Mouse (Mus musculus): ENCODE measurements around the gene Ctse. TPM values are rescaled to one million over a fixed set of nuclear protein-coding genes. Genes with fewer than 3 reads are reported as not detected.

Gene Ctse
- 46.8 and 56.0 TPM in 2 replicates for polyA plus RNA-seq (2014; fragmentation: Nextera tagmentation; extraction: Ambion mirVana)

DNA sequence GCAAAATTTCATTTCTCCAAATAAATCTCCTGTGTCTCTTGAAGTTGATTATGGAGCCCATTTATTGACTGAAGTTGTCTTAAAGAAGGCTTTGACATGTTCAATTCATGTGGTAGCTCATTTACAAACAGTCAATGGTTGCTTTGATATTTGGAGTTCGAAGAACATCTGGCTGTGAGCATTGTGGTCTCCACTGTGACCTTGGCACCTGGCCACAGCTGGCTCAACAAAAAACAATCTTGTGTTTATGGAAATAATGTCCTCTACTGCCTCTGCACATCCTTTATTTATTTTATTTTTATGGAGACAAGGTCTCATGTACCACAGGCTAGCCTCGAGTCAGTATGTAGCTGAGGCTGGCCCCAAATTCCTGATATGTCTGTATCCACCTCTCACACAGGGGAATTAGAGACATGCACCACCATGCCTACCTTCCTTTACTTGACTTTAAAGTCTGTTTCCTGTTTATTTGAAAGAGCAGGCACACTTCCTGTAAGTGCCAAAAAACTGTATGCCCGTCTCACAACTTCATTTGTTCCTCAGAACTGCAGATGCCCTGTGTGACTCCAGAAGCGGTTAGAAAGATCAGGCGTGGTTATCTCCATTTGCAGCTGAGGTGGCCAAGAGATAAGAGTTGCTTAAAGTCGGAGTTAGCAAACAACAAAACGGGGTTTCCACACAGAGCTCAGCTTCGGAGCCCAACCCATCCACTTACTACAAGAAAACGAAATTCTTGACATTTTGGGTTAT, at the start of gene Ctse:
Ctse (plus strand) TSS at position 516 of the 750 bp plus-strand sequence.
- H3K4me3 ChIP-seq (ENCODE audit: low read depth, low read length): no peak within 1 kb of the TSS
- H3K4me1 ChIP-seq (ENCODE audit: control insufficient read depth, insufficient read depth, low read length): no peaks in the 10 kb centered on the region
- H3K4me2 ChIP-seq (replicated peaks; ENCODE audit: low read depth, low read length): no peak within 1 kb of the TSS
- peak; percentile 37; the same call in 1 of the 2 replicates for ATAC-seq (ENCODE audit: insufficient number of reproducible peaks, insufficient read depth, low FRiP score, low read depth)
- H3K9me3 ChIP-seq (ENCODE audit: control insufficient read depth, low read depth, low read length): no peaks in the 10 kb centered on the region
- no peak within 1 kb of the TSS for H3K27ac ChIP-seq (ENCODE audit: low read length)
- H3K36me3 ChIP-seq (ENCODE audit: control insufficient read depth, insufficient read depth, low read length): no peaks in the 10 kb centered on the region
- WGBS: 58% methylated on average over 9 of the region's 9 CpGs
- no peaks in the 10 kb centered on the region for H3K27me3 ChIP-seq (ENCODE audit: control insufficient read depth, insufficient read depth, low read length)
- H3K9ac ChIP-seq (replicated peaks; ENCODE audit: low read depth, low read length): no peak within 1 kb of the TSS

DNA sequence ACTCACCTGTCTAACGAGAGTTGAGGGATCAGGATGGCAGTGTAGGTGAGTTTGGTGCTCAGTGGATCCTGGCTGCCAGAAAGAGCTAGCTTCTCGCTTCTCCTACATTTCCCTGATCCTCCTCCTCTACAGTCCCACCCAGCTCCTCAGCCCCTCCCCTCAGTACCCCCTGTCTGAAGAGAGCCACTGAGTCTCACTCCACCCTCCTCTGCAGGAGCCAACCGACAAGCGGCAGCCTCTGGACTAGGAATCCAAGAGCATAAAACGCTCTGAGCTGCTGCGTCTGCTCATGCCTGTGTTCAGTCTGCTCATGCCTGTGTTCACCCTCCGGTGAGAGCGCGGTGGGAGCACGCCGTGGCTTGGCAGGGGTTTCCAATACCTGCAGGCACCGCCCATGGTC, 39.2 kb upstream of the Ctse start, which contains the start of gene Avpr1b:
Avpr1b (plus strand) TSS at position 335 of the 400 bp plus-strand sequence.
- WGBS: 20% methylated on average over 12 of the region's 12 CpGs

GRCm38 (mm10) chr1:131600314-131600713, 37.8 kb upstream of the Ctse start:
- Histone ChIP-seq H3K36me3 (ENCODE audit: control insufficient read depth, insufficient read depth, low read length) (no peaks in the 10 kb centered on the region), H3K4me3 (ENCODE audit: low read depth, low read length) (no peak overlapping the region), H3K27ac (ENCODE audit: low read length) (no peak overlapping the region), H3K4me1 (ENCODE audit: control insufficient read depth, insufficient read depth, low read length) (no peaks in the 10 kb centered on the region), H3K9me3 (ENCODE audit: control insufficient read depth, low read depth, low read length) (no peaks in the 10 kb centered on the region), H3K27me3 (ENCODE audit: control insufficient read depth, insufficient read depth, low read length) (no peaks in the 10 kb centered on the region), H3K4me2 (replicated peaks; ENCODE audit: low read depth, low read length) (no peak overlapping the region), H3K9ac (replicated peaks; ENCODE audit: low read depth, low read length) (no peak overlapping the region)
- WGBS: 38% methylated on average over 11 of the region's 11 CpGs
- ATAC-seq (ENCODE audit: insufficient number of reproducible peaks, insufficient read depth, low FRiP score, low read depth): no peak

More for the DNA sequence above, 39.2 kb upstream of the Ctse start, which contains the start of gene Avpr1b:
- H3K4me3 ChIP-seq (ENCODE audit: low read depth, low read length): no peak within 1 kb of the TSS
- no peaks in the 10 kb centered on the region for H3K9me3 ChIP-seq (ENCODE audit: control insufficient read depth, low read depth, low read length)
- no peaks in the 10 kb centered on the region for H3K36me3 ChIP-seq (ENCODE audit: control insufficient read depth, insufficient read depth, low read length)
- H3K27me3 ChIP-seq (ENCODE audit: control insufficient read depth, insufficient read depth, low read length): no peaks in the 10 kb centered on the region
- no peak for ATAC-seq (ENCODE audit: insufficient number of reproducible peaks, insufficient read depth, low FRiP score, low read depth)
- no peaks in the 10 kb centered on the region for H3K4me1 ChIP-seq (ENCODE audit: control insufficient read depth, insufficient read depth, low read length)
- H3K4me2 ChIP-seq (replicated peaks; ENCODE audit: low read depth, low read length): 0 out of 2 replicates have a peak within 1 kb of the TSS, but pooled peaks have one; percentile 7
- no peak within 1 kb of the TSS; the same call in 1 of the 2 replicates for H3K9ac ChIP-seq (replicated peaks; ENCODE audit: low read depth, low read length)
- no peak within 1 kb of the TSS for H3K27ac ChIP-seq (ENCODE audit: low read length)

GRCm38 (mm10) chr1:131606719-131607118, 31.4 kb upstream of the Ctse start:
- 65% methylated on average over 2 of the region's 2 CpGs for WGBS
- Histone ChIP-seq H3K9ac (replicated peaks; ENCODE audit: low read depth, low read length) (no peak overlapping the region), H3K27me3 (ENCODE audit: control insufficient read depth, insufficient read depth, low read length) (no peaks in the 10 kb centered on the region), H3K4me1 (ENCODE audit: control insufficient read depth, insufficient read depth, low read length) (no peaks in the 10 kb centered on the region), H3K4me3 (ENCODE audit: low read depth, low read length) (no peak overlapping the region), H3K27ac (ENCODE audit: low read length) (no peak overlapping the region), H3K36me3 (ENCODE audit: control insufficient read depth, insufficient read depth, low read length) (no peaks in the 10 kb centered on the region), H3K4me2 (replicated peaks; ENCODE audit: low read depth, low read length) (no peak overlapping the region), H3K9me3 (ENCODE audit: control insufficient read depth, low read depth, low read length) (no peaks in the 10 kb centered on the region)
- ATAC-seq (ENCODE audit: insufficient number of reproducible peaks, insufficient read depth, low FRiP score, low read depth): no peak

DNA sequence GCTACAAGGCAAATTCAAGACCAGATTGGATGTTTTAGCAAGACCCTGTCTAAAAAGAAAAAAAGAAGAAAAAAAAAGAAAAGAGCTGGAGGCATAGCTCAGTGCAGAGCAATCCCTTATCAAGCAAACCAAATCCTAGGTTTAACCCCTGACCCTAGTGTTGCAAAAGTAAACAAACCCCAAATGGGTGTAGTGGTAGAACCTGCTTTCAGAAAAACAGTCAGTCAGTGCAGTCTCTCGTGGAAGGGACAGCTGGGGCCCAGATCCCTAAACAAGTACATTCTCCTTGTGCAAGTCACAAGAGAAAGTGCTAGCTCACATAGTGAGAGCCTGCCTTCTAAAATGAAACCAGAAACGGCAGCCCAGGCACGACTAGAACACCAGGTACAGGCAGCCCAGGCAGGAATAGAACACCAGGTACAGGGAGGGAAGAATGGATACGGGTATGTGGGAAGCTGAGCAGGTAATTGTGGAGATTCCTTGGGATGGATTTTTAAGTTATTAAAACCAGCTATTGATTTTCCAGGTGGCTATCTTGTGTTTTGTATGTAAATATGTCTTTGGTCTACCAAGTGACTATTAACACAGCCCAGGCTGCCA, 25.4 kb upstream of the Ctse start:
- no peak overlapping the region for H3K4me3 ChIP-seq (ENCODE audit: low read depth, low read length)
- H3K27ac ChIP-seq (ENCODE audit: low read length): no peak overlapping the region
- no peaks in the 10 kb centered on the region for H3K4me1 ChIP-seq (ENCODE audit: control insufficient read depth, insufficient read depth, low read length)
- H3K27me3 ChIP-seq (ENCODE audit: control insufficient read depth, insufficient read depth, low read length): no peaks in the 10 kb centered on the region
- H3K9ac ChIP-seq (replicated peaks; ENCODE audit: low read depth, low read length): no peak overlapping the region
- 25% methylated on average over 4 of the region's 4 CpGs for WGBS
- H3K9me3 ChIP-seq (ENCODE audit: control insufficient read depth, low read depth, low read length): no peaks in the 10 kb centered on the region
- no peaks in the 10 kb centered on the region for H3K36me3 ChIP-seq (ENCODE audit: control insufficient read depth, insufficient read depth, low read length)
- ATAC-seq (ENCODE audit: insufficient number of reproducible peaks, insufficient read depth, low FRiP score, low read depth): no peak
- no peak overlapping the region for H3K4me2 ChIP-seq (replicated peaks; ENCODE audit: low read depth, low read length)

DNA sequence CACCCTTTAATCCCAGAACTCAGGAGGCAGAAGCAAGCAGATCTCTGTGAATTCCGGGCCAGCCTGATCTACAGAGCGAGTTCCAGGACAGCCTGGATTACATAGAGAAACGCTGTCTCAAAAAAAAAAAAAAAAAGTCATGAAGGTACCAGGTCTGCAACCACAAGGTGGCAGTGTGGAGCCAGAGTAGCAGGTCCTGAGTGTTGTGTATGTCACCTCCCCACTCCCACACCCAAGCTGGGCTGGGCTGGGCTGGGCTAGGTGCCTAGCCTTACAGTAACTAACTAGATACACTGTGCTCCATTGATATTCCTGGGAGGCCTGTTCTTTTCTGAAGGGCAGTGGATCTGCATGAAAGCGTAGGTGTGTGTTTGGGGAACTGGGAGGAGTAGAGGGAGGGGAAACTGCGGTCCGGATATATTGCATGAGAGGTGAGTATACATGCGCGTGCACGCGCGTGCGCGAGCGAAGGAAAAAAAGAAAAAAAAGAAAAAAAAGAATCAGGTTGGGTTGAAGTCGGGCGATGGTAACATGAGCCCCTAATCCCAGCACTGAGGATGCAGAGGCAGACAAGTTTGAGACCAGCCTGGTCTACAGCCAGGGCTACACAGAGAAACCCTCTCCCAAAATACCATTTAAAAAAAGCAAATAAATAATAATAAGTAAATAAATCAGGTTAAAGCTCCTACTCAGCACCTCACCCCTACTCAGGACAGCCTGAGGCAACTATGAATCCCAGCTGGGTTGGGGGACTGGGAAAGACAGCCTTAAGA, 24.6 kb upstream of the Ctse start:
- WGBS: 76% methylated on average over 16 of the region's 16 CpGs
- Histone ChIP-seq H3K9ac (replicated peaks; ENCODE audit: low read depth, low read length) (no peak overlapping the region), H3K27ac (ENCODE audit: low read length) (no peak overlapping the region), H3K4me1 (ENCODE audit: control insufficient read depth, insufficient read depth, low read length) (no peaks in the 10 kb centered on the region), H3K36me3 (ENCODE audit: control insufficient read depth, insufficient read depth, low read length) (no peaks in the 10 kb centered on the region), H3K27me3 (ENCODE audit: control insufficient read depth, insufficient read depth, low read length) (no peaks in the 10 kb centered on the region), H3K4me3 (ENCODE audit: low read depth, low read length) (no peak overlapping the region), H3K4me2 (replicated peaks; ENCODE audit: low read depth, low read length) (no peak overlapping the region), H3K9me3 (ENCODE audit: control insufficient read depth, low read depth, low read length) (no peaks in the 10 kb centered on the region)
- peak; percentile 86 for ATAC-seq (ENCODE audit: insufficient number of reproducible peaks, insufficient read depth, low FRiP score, low read depth)

GRCm38 (mm10) chr1:131614641-131615040, 23.5 kb upstream of the Ctse start:
- no peak overlapping the region for H3K4me3 ChIP-seq (ENCODE audit: low read depth, low read length)
- no peak for ATAC-seq (ENCODE audit: insufficient number of reproducible peaks, insufficient read depth, low FRiP score, low read depth)
- WGBS: 78% methylated on average over 6 of the region's 6 CpGs
- no peak overlapping the region for H3K4me2 ChIP-seq (replicated peaks; ENCODE audit: low read depth, low read length)
- H3K4me1 ChIP-seq (ENCODE audit: control insufficient read depth, insufficient read depth, low read length): no peaks in the 10 kb centered on the region
- H3K27me3 ChIP-seq (ENCODE audit: control insufficient read depth, insufficient read depth, low read length): no peaks in the 10 kb centered on the region
- 0 out of 2 replicates have a peak, but pooled peaks cover 4% of the 10 kb centered on the region for H3K9me3 ChIP-seq (ENCODE audit: control insufficient read depth, low read depth, low read length)
- H3K9ac ChIP-seq (replicated peaks; ENCODE audit: low read depth, low read length): no peak overlapping the region
- H3K27ac ChIP-seq (ENCODE audit: low read length): no peak overlapping the region
- no peaks in the 10 kb centered on the region for H3K36me3 ChIP-seq (ENCODE audit: control insufficient read depth, insufficient read depth, low read length)

GRCm38 (mm10) chr1:131616131-131616530, 22.0 kb upstream of the Ctse start:
- Histone ChIP-seq H3K27ac (ENCODE audit: low read length) (no peak overlapping the region), H3K4me1 (ENCODE audit: control insufficient read depth, insufficient read depth, low read length) (no peaks in the 10 kb centered on the region), H3K36me3 (ENCODE audit: control insufficient read depth, insufficient read depth, low read length) (no peaks in the 10 kb centered on the region), H3K9me3 (ENCODE audit: control insufficient read depth, low read depth, low read length) (0 out of 2 replicates have a peak, but pooled peaks cover 4% of the 10 kb centered on the region), H3K27me3 (ENCODE audit: control insufficient read depth, insufficient read depth, low read length) (no peaks in the 10 kb centered on the region), H3K4me3 (ENCODE audit: low read depth, low read length) (no peak overlapping the region), H3K9ac (replicated peaks; ENCODE audit: low read depth, low read length) (no peak overlapping the region), H3K4me2 (replicated peaks; ENCODE audit: low read depth, low read length) (no peak overlapping the region)
- WGBS: 63% methylated on average over 1 of the region's 1 CpGs
- ATAC-seq (ENCODE audit: insufficient number of reproducible peaks, insufficient read depth, low FRiP score, low read depth): no peak
